7 mouse cellular contexts compared by ENCODE assay signal in the genomic region with DNA sequence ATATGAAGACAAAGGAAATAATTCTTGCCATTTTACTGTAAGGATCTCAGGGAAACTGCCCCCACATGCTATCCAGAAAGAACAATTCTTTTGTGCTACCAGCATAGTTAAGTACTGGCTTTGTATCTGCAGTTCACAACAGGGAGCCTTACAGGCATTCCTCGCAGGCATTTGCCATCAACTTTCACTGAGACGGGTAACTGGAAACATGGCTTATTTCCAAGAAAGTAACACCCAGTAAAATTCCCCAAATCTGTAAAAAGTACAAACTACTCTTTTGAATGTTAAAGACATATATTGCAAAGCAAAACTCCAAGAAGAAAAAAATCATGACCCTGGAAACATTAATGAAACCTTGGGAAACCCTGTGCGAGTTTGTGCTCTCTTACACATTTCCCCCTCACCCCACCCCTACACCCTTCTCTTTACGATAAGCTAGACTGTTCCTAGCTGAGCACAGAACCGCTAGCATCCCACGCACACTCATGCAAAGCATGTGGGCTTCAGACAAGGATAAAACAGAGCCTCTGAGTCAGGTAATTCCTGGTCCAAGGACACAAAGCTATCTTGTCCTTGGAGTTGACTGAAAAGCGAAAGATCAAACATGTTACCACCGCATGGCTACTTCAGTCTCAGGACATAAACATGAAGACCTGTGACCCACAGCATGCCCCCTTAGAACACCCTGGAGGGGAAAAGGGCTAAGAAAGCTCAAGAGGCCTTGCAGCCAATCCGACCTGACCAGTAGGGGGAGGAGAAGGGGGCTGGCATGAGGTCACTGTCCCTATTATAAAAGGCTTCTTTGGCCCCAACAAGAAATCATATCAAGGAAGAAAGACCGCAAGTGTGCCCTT. TPM values are rescaled to one million over a fixed set of nuclear protein-coding genes. Genes with fewer than 3 reads are reported as not detected.
DNase-seq lines count a peak whose midpoint lies in the region; ATAC-seq lines count a peak whose summit lies in the region.

No protein-coding gene starts in this region.

- H3K4me1 ChIP-seq in hindbrain, embryonic 11.5 days (replicated peaks; ENCODE audit: control insufficient read depth, insufficient read depth, low read length), result no peaks in the 10 kb centered on the region
- H3K4me1 ChIP-seq in hindbrain, embryonic 16.5 days (ENCODE audit: control insufficient read depth, insufficient read depth, low read depth, low read length), result peaks cover 20% of the 10 kb centered on the region

- peak; percentile 24 for DNase-seq in hindbrain, embryonic 11.5 days (ENCODE audit: low spot score)
- DNase-seq in right cerebral cortex, adult 18-20 months, result peak; percentile 61
- no peak for DNase-seq in right cerebral cortex, postnatal 25 days
- DNase-seq in forelimb bud, embryonic 11.5 days (ENCODE audit: low read depth, low spot score), result peak; percentile 46
- peak; percentile 44 for DNase-seq in testis, postnatal 14 days (ENCODE audit: low spot score)
- no peak for DNase-seq in thymus, postnatal 25 days

- no peak overlapping the region for H3K9ac ChIP-seq in hindbrain, embryonic 11.5 days (ENCODE audit: low read depth, low read length)
- no peak overlapping the region for H3K9ac ChIP-seq in hindbrain, embryonic 16.5 days (ENCODE audit: low read depth, low read length)

- H3K27me3 ChIP-seq in hindbrain, embryonic 11.5 days (ENCODE audit: control insufficient read depth, insufficient read depth, low read length), result no peaks in the 10 kb centered on the region
- no peaks in the 10 kb centered on the region; the same call in 1 of the 2 replicates for H3K27me3 ChIP-seq in hindbrain, embryonic 16.5 days (replicated peaks; ENCODE audit: control insufficient read depth, insufficient read depth, low read length)

- H3K4me3 ChIP-seq in hindbrain, embryonic 11.5 days (ENCODE audit: low read depth, low read length), result no peak overlapping the region
- no peak overlapping the region for H3K4me3 ChIP-seq in hindbrain, embryonic 16.5 days (ENCODE audit: low read length)

- no peaks in the 10 kb centered on the region for H3K9me3 ChIP-seq in hindbrain, embryonic 11.5 days (ENCODE audit: control insufficient read depth, low read length)
- no peaks in the 10 kb centered on the region for H3K9me3 ChIP-seq in hindbrain, embryonic 16.5 days (ENCODE audit: control insufficient read depth, low read length)

- WGBS in hindbrain, embryonic 11.5 days, result 46% methylated on average over 10 of the region's 10 CpGs
- 43% methylated on average over 10 of the region's 10 CpGs for WGBS in hindbrain, embryonic 16.5 days

- no peak for ATAC-seq in hindbrain, embryonic 11.5 days (ENCODE audit: low FRiP score)
- no peak for ATAC-seq in hindbrain, embryonic 16.5 days

- no peak overlapping the region for H3K4me2 ChIP-seq in hindbrain, embryonic 11.5 days (replicated peaks; ENCODE audit: low read depth, low read length)
- H3K4me2 ChIP-seq in hindbrain, embryonic 16.5 days (ENCODE audit: low read length), result no peak overlapping the region

- H3K36me3 ChIP-seq in hindbrain, embryonic 11.5 days (ENCODE audit: control insufficient read depth, insufficient read depth, low read length), result no peaks in the 10 kb centered on the region
- no peaks in the 10 kb centered on the region for H3K36me3 ChIP-seq in hindbrain, embryonic 16.5 days (ENCODE audit: control insufficient read depth, insufficient read depth, low read length)

- H3K27ac ChIP-seq in hindbrain, embryonic 11.5 days (ENCODE audit: low read depth, low read length), result no peak overlapping the region
- H3K27ac ChIP-seq in hindbrain, embryonic 16.5 days (ENCODE audit: low read depth, low read length), result no peak overlapping the region

RNA-seq across cellular contexts. Expression of gene Tns3, which starts 11.3 kb away (rescaled TPM):
- polyA plus RNA-seq in hindbrain, embryonic 11.5 days (2014; fragmentation: Nextera tagmentation; extraction: Ambion mirVana), result 7.0 and 9.5 TPM in 2 replicates
- 7.5 and 8.6 TPM in 2 replicates for polyA plus RNA-seq in hindbrain, embryonic 16.5 days (2015; fragmentation: Nextera tagmentation; extraction: Ambion mirVana)

Comparison
In these comparisons a context has a peak if more than half of its experiments do, and no peak if none do; other contexts are left out.
1. DNase-seq: peak in hindbrain, embryonic 11.5 days (single experiment), right cerebral cortex, adult 18-20 months (single experiment), forelimb bud, embryonic 11.5 days (single experiment) and testis, postnatal 14 days (single experiment); none in right cerebral cortex, postnatal 25 days (single experiment) and thymus, postnatal 25 days (single experiment).